Mouse (Mus musculus) MEL (cell line): ENCODE measurements around the gene Pgls.

ENCODE experiments used
- CTCF ChIP-seq, 3 experiments: IDR thresholded peaks in 2 of 3; conservative IDR thresholded peaks in 1 of 3; 2 replicates each; pipeline ENCODE4 v1.5.1; 2011 to 2012; ENCODE audit warnings: low read length in 3 of 3, low read depth in 2 of 3, mild to moderate bottlenecking in 2 of 3, improper control_type of control experiment in 1 of 3, inconsistent platforms in 1 of 3, mixed read lengths in 1 of 3, moderate library complexity in 1 of 3; ENCODE audit not compliant: control insufficient read depth in 1 of 3, insufficient read depth in 1 of 3, poor library complexity in 1 of 3, severe bottlenecking in 1 of 3
- MAFK ChIP-seq: IDR thresholded peaks from 2 replicates; pipeline ENCODE4 v1.6.1; 2011; ENCODE audit warnings: low read depth, mild to moderate bottlenecking, low read length, improper control_type of control experiment, borderline replicate concordance
- MYC ChIP-seq: IDR thresholded peaks from 2 replicates; pipeline ENCODE4 v1.6.1; 2011; ENCODE audit warnings: low read depth, mild to moderate bottlenecking, low read length, improper control_type of control experiment, moderate library complexity
- POLR2A ChIP-seq, 2 experiments: IDR thresholded peaks; 2 replicates each; pipeline ENCODE4 v1.6.1; 2011 to 2012; ENCODE audit warnings: low read length in 2 of 2, mild to moderate bottlenecking in 2 of 2, control low read depth in 1 of 2, improper control_type of control experiment in 1 of 2, low read depth in 1 of 2, moderate library complexity in 1 of 2; ENCODE audit not compliant: control insufficient read depth in 1 of 2, insufficient read depth in 1 of 2, poor library complexity in 1 of 2
- POLR2AphosphoS2 ChIP-seq: IDR thresholded peaks from 2 replicates; pipeline ENCODE4 v1.6.1; 2011; ENCODE audit warnings: low read length, improper control_type of control experiment
- POLR2AphosphoS5 ChIP-seq: IDR thresholded peaks from 2 replicates; pipeline ENCODE4 v1.6.1; 2012; ENCODE audit warnings: low read depth, borderline replicate concordance, mild to moderate bottlenecking, inconsistent platforms, low read length, moderate library complexity, mixed read lengths
- SIN3A ChIP-seq: IDR thresholded peaks from 2 replicates; pipeline ENCODE4 v1.6.1; 2012; ENCODE audit warnings: low read length, improper control_type of control experiment, inconsistent platforms
- SMC3 ChIP-seq: IDR thresholded peaks from 2 replicates; pipeline ENCODE4 v1.6.1; 2011; ENCODE audit warnings: low read depth, low read length, improper control_type of control experiment
- USF1 ChIP-seq: IDR thresholded peaks from 2 replicates; pipeline ENCODE4 v1.6.1; 2014; ENCODE audit warnings: low read depth, mild to moderate bottlenecking, inconsistent platforms, low read length, improper control_type of control experiment, moderate library complexity

DNA sequence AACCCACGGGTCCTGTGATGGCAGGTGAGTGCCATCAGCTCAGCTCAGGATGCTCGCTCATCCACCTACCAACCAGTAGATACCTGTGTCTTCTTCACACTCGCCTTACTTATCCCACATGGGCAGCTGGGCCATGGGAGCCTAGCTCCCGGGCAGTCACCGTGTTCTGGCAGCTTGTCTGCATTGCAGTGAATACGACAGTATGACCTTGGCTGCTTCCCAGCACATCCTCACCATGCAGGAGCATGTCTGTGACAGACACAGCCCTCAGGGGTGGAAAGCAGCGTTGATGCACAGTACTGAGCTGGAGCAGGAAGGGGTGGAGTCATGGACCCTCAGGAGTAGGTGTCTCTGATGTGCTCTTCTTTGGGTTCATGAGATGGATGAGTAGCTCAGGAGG lies 17.6 kb upstream of the Pgls start:
- TF ChIP-seq CTCF (IDR thresholded peaks at IDR 0.05 in 2 of 3, conservative IDR thresholded peaks at IDR 0.05 in 1 of 3; ENCODE audit: control insufficient read depth in 1 of 3, insufficient read depth in 1 of 3, low read depth in 2 of 3, low read length in 3 of 3, poor library complexity in 1 of 3, severe bottlenecking in 1 of 3) = no peak
- TF ChIP-seq SIN3A = no peak
- TF ChIP-seq MYC = no peak
- TF ChIP-seq MAFK = no peak
- no peak for TF ChIP-seq POLR2A (IDR thresholded peaks at IDR 0.05; ENCODE audit: control insufficient read depth in 1 of 2, insufficient read depth in 1 of 2, low read depth in 1 of 2, low read length in 2 of 2, poor library complexity in 1 of 2)
- no peak for TF ChIP-seq POLR2AphosphoS5
- no peak for TF ChIP-seq SMC3
- no peak for TF ChIP-seq POLR2AphosphoS2
- no peak for TF ChIP-seq USF1
